Mouse (Mus musculus) ovary, postnatal 14 days (tissue): Measurements from ENCODE around the gene Vmn1r219.
"Not testable (repeated sequence)": the region's sequence is repeated elsewhere in the genome, so short reads cannot be mapped to it uniquely, and the experiment has no call there.

Source experiments
- DNase-seq: peaks from one replicate; pipeline ENCODE4 v3.0.0; 2022; ENCODE audit warnings: low spot score

The Vmn1r219 gene

GRCm38 (mm10) chr13:23159012-23159411 lies at the start of gene Vmn1r219:
Vmn1r219 (plus strand) TSS chr13:23159312.
- DNase-seq: no peak

- not testable (repeated sequence) for DNase-seq
Observed at GRCm38 (mm10) chr13:23118126-23118525, 41.0 kb upstream of the Vmn1r219 start, which contains the start of gene Vmn1r217. Vmn1r217 (minus strand) TSS chr13:23118226.

- no peak for DNase-seq
Observed at GRCm38 (mm10) chr13:23120611-23121010, 38.5 kb upstream of the Vmn1r219 start.

GRCm38 (mm10) chr13:23133099-23133498 lies 26.0 kb upstream of the Vmn1r219 start, which contains the start of gene Vmn1r218:
Vmn1r218 (plus strand) TSS chr13:23133155.
- DNase-seq: no peak

- no peak for DNase-seq
Observed at GRCm38 (mm10) chr13:23133501-23133900, 25.6 kb upstream of the Vmn1r219 start.

- DNase-seq: no peak
Observed at GRCm38 (mm10) chr13:23138880-23139279, 20.2 kb upstream of the Vmn1r219 start.

GRCm38 (mm10) chr13:23157848-23158247 lies 1.3 kb upstream of the Vmn1r219 start:
- peak; percentile 3 for DNase-seq

- not testable (repeated sequence) for DNase-seq
Observed at GRCm38 (mm10) chr13:23166471-23166870, 7.4 kb downstream of the Vmn1r219 start.

- no peak for DNase-seq
Observed at GRCm38 (mm10) chr13:23187875-23188274, 28.8 kb downstream of the Vmn1r219 start, which contains the start of gene Vmn1r220. Vmn1r220 (minus strand) TSS chr13:23187975.

- not testable (repeated sequence) for DNase-seq
Observed at GRCm38 (mm10) chr13:23203885-23204284, 44.8 kb downstream of the Vmn1r219 start.

- not testable (repeated sequence) for DNase-seq
Observed at GRCm38 (mm10) chr13:23213827-23214226, 54.7 kb downstream of the Vmn1r219 start, which contains the start of gene Vmn1r221. Vmn1r221 (plus strand) TSS chr13:23214127.
